Mouse (Mus musculus) kidney, adult 2 months (tissue): ENCODE data around the gene Nin.

Source experiments
- CTCF ChIP-seq: fragments of 200-500 bp; conservative IDR thresholded peaks from 2 replicates; pipeline ENCODE4 v1.5.1; 2011; ENCODE audit warnings: low read depth, mild to moderate bottlenecking, control low read depth, low read length, moderate library complexity, mixed read lengths; ENCODE audit not compliant: insufficient read depth, insufficient read length
- POLR2A ChIP-seq: fragments of 200-500 bp; IDR thresholded peaks from one replicate; pipeline ENCODE4 v1.6.1; 2011; ENCODE audit warnings: low read depth, low read length, control low read depth

DNA sequence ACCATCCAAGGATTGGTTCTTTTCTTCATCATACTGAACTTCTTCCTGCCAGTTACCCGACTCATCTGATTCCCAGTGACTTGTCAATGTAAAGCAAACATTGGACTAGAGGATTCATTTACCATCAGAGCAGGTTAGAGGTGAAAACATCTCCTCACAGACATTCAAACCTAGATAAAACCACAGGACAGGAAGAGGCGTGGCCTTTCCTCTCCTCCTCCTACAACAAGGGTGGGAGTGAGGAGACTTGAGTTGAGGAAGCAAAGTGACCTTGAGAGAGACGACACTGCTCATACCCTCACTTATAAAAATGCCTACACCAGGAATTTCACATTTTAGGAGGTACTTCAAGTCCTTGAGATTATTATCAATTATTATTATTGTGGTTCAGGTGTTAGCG, 95.4 kb downstream of the Nin start:
- TF ChIP-seq CTCF (no peak), POLR2A (no peak)
